Mouse (Mus musculus) heart, embryonic 10.5 days (tissue): ENCODE measurements around the gene Kcnab3. TPM values are rescaled to one million over a fixed set of nuclear protein-coding genes. Genes with fewer than 3 reads are reported as not detected.

Experiments used
- DNase-seq: peaks from one replicate; pipeline ENCODE4 v3.0.0-alpha.2; 2017; ENCODE audit warnings: low spot score
- H3K27ac ChIP-seq: fragments of 300-500 bp; sonication (generic); 2 replicates; pipeline ENCODE4 v1.5.1; 2016; ENCODE audit warnings: mild to moderate bottlenecking
- H3K27me3 ChIP-seq: fragments of 300-500 bp; sonication (generic); 2 replicates; pipeline ENCODE4 v1.6.1; 2016; ENCODE audit warnings: mild to moderate bottlenecking; ENCODE audit not compliant: poor library complexity, insufficient read depth, severe bottlenecking
- H3K36me3 ChIP-seq: fragments of 300-500 bp; sonication (generic); 2 replicates; pipeline ENCODE4 v1.6.1; 2016; ENCODE audit warnings: mild to moderate bottlenecking, moderate library complexity
- H3K4me1 ChIP-seq: fragments of 300-500 bp; sonication (generic); 2 replicates; pipeline ENCODE4 v1.6.1; 2016; ENCODE audit warnings: mild to moderate bottlenecking
- H3K4me3 ChIP-seq: fragments of 300-500 bp; sonication (generic); 2 replicates; pipeline ENCODE4 v1.5.1; 2016; ENCODE audit warnings: mild to moderate bottlenecking, moderate library complexity
- H3K9me3 ChIP-seq: fragments of 300-500 bp; sonication (generic); 2 replicates; pipeline ENCODE4 v1.6.1; 2016; ENCODE audit warnings: mild to moderate bottlenecking, moderate library complexity
- WGBS: fragments of 180-500 bp; shearing (Covaris S2); methylation state at CpG from one replicate; pipeline ENCODE4 v1.1.7; 2016; 5-methylcytosine and 5-hydroxymethylcytosine counted together
- polyA plus RNA-seq: library from polyadenylated mRNA; unstranded; fragments of >200 nt; fragmentation: Nextera tagmentation; extraction: Ambion mirVana; gene quantifications from 2 replicates; pipeline ENCODE4 v1.2.1, GENCODE M21; 2016

Gene Kcnab3
- polyA plus RNA-seq, 1 experiment from 2014 or later, result 0.45 TPM

DNA sequence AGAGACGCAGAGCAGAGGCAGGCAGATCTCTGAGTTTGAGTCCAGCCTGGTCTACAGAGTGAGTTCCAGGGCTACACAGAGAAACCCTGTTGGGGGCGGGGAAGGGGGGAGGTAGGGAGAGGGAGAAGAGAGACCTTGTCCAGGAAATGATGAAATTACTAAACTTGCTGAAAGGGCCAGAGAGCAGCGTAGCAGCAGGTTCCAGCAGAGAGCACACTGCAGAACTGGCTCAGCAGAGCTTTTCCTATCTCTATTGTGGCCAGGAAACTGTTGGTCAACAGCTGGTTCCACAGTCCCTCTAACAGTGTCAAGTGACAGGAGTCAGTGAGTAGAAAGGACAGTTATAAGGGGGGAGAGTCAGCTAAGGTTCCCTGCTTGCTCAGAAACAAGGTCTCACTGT lies 53.5 kb downstream of the Kcnab3 start:
- no peak for DNase-seq
- no peaks in the 10 kb centered on the region for H3K9me3 ChIP-seq
- H3K4me1 ChIP-seq, result peaks cover 20% of the 10 kb centered on the region
- no peak overlapping the region for H3K27ac ChIP-seq
- H3K27me3 ChIP-seq, result no peaks in the 10 kb centered on the region
- WGBS, result 74% methylated on average over 3 of the region's 3 CpGs
- peaks cover 7% of the 10 kb centered on the region; the same call in 1 of the 2 replicates for H3K36me3 ChIP-seq
- H3K4me3 ChIP-seq, result no peak overlapping the region

DNA sequence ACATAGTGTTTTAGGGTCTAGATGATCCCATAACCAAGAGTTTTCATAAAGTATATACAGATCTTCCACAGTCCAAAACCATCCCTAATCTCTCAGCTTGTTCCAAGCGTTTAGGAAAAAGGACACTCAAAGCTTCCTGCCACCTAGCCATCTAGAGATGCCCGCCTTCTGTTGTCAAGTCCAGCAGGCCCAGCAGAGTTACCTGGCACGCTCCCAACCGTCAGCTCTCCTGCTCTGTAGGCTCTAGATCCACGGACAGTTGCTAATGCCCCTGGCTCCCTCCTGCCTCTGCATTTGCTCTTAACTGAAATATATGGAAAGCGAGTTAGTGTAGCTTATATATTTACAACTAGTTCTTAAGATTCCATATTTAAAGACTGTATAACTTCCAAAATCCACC lies 55.3 kb downstream of the Kcnab3 start:
- Histone ChIP-seq H3K9me3 (no peaks in the 10 kb centered on the region), H3K27me3 (no peaks in the 10 kb centered on the region), H3K36me3 (peaks cover 3% of the 10 kb centered on the region; the same call in 1 of the 2 replicates), H3K27ac (no peak overlapping the region), H3K4me1 (peaks cover 20% of the 10 kb centered on the region), H3K4me3 (no peak overlapping the region)
- no peak for DNase-seq
- 80% methylated on average over 6 of the region's 6 CpGs for WGBS

Other genes with a start within 250 kb of the Kcnab3 start
- gene Vamp2, start 237.8 kb upstream of the Kcnab3 start, polyA plus RNA-seq, result 85.8 and 93.0 TPM in 2 replicates
- gene Per1, start 231.0 kb upstream of the Kcnab3 start, polyA plus RNA-seq, result 8.0 and 8.8 TPM in 2 replicates
- gene Hes7, start 205.9 kb upstream of the Kcnab3 start, polyA plus RNA-seq, result 0.60 and 0.63 TPM in 2 replicates
- gene 9130213A22Rik, start 203.7 kb upstream of the Kcnab3 start, polyA plus RNA-seq, result 0.16 and 0.17 TPM in 2 replicates
- 0.16 and 0.25 TPM in 2 replicates for gene Aloxe3, start 200.4 kb upstream of the Kcnab3 start, polyA plus RNA-seq
- gene Alox12b, start 169.3 kb upstream of the Kcnab3 start, polyA plus RNA-seq, result not detected in 2 replicates
- 1.1 and 1.2 TPM in 2 replicates for gene Alox8, start 128.4 kb upstream of the Kcnab3 start, polyA plus RNA-seq
- gene Gucy2e, start 89.2 kb upstream of the Kcnab3 start, polyA plus RNA-seq, result 0.24 and 0.46 TPM in 2 replicates
- gene Cntrob, start 2.5 kb upstream of the Kcnab3 start, polyA plus RNA-seq, result 20.7 and 21.4 TPM in 2 replicates
- gene Trappc1, start 2.3 kb upstream of the Kcnab3 start, polyA plus RNA-seq, result 155 and 186 TPM in 2 replicates
- 6.4 and 9.8 TPM in 2 replicates for gene Rnf227, start 14.2 kb downstream of the Kcnab3 start, polyA plus RNA-seq
- gene Chd3, start 43.1 kb downstream of the Kcnab3 start, polyA plus RNA-seq, result 15.8 and 26.5 TPM in 2 replicates
- 158 and 165 TPM in 2 replicates for gene Naa38, start 69.2 kb downstream of the Kcnab3 start, polyA plus RNA-seq
- 27.4 and 31.8 TPM in 2 replicates for gene Cyb5d1, start 69.4 kb downstream of the Kcnab3 start, polyA plus RNA-seq
- 38.9 and 52.5 TPM in 2 replicates for gene Tmem88, start 72.0 kb downstream of the Kcnab3 start, polyA plus RNA-seq
- 20.9 and 26.9 TPM in 2 replicates for gene Kdm6b, start 87.4 kb downstream of the Kcnab3 start, polyA plus RNA-seq
- 0.18 and 0.95 TPM in 2 replicates for gene Dnah2, start 222.9 kb downstream of the Kcnab3 start, polyA plus RNA-seq
- 61.0 and 89.9 TPM in 2 replicates for gene Efnb3, start 233.9 kb downstream of the Kcnab3 start, polyA plus RNA-seq